Mouse (Mus musculus) ES-Bruce4 (cell line): ENCODE results near the gene Doc2a.

Source experiments
- CTCF ChIP-seq: IDR thresholded peaks from one replicate; pipeline ENCODE4 v1.8.1; 2011; ENCODE audit warnings: low read depth, low read length
- EP300 ChIP-seq: IDR thresholded peaks from 2 replicates; pipeline ENCODE4 v1.6.1; 2011; ENCODE audit warnings: low read depth, low read length; ENCODE audit not compliant: insufficient read depth

DNA sequence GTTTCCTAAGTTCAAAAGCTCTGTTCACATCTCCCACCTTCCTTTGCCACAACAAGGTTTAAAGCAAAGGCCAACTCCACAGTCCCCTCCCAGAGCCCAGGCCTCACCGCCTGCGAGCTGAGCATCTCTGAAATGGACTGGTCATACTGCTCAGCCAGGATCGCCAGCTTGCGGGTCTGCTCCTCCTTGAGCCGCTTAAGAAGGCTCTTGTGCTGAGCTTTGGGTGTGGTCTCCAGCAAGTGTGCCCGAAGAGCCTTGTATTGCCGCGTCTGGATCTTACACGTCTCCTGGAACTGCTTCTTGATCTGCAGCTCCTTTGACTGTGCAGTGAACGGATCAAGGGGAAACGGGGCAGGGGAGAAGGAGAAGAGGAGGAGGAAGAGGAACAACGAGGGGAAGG is 20.8 kb downstream of the Doc2a start:
- TF ChIP-seq CTCF (no peak), EP300 (no peak)
